Mouse (Mus musculus): ENCODE data around the gene 1700008P02Rik. TPM values are rescaled to one million over a fixed set of nuclear protein-coding genes. Genes with fewer than 3 reads are reported as not detected.
"Not testable (repeated sequence)": the region's sequence is repeated elsewhere in the genome, so short reads cannot be mapped to it uniquely, and the experiment has no call there.

Gene 1700008P02Rik
- total RNA-seq (2015) (not detected in 2 replicates), total RNA-seq (2017) (not detected in 2 replicates)

GRCm38 (mm10) chr3:6620343-6620742 lies at the start of gene 1700008P02Rik:
Gene 1700008P02Rik, minus strand, starts transcription at chr3:6620443.
- ATAC-seq (replicated peaks; ENCODE audit: poor library complexity) = no peak

- no peak for ATAC-seq (replicated peaks; ENCODE audit: poor library complexity)
Measured at GRCm38 (mm10) chr3:6649411-6649810, 29.2 kb upstream of the 1700008P02Rik start.

- ATAC-seq (replicated peaks; ENCODE audit: poor library complexity) = not testable (repeated sequence)
Measured at GRCm38 (mm10) chr3:6638151-6638550, 17.9 kb upstream of the 1700008P02Rik start.

GRCm38 (mm10) chr3:6634256-6634655 lies 14.0 kb upstream of the 1700008P02Rik start:
- ATAC-seq (replicated peaks; ENCODE audit: poor library complexity) = no peak

- no peak for ATAC-seq (replicated peaks; ENCODE audit: poor library complexity)
Measured at GRCm38 (mm10) chr3:6617881-6618280, 2.4 kb downstream of the 1700008P02Rik start.

Measured in megakaryocyte progenitor cell, adult 5-6 weeks (primary cell).